Mouse (Mus musculus): ENCODE results near the gene D7Ertd443e.

DNA sequence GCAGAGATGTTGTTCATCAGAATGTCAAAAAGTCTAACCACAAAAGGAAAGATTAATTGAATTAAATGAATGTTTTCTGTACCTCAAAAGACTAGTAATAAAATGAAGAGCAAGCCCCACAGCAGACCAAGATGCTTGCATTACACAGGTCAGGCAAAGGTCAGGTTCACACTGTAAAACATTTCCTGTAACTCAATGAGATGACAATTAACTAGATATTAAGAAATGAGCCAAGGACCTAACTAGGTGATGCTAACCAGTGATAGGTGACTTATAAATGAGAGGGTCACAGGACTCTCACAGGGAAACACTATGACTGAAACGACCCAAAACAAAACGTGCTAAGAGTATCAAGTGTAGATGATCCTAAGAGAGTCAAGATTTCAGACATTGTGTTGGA is 43.2 kb upstream of the D7Ertd443e start:
- TF ChIP-seq GATA1 (IDR thresholded peaks at IDR 0.05; ENCODE audit: borderline replicate concordance, low read length) (no peak), FLI1 (IDR thresholded peaks at IDR 0.05; ENCODE audit: low read length) (no peak)
